Mouse (Mus musculus): Measurements from ENCODE around the gene Plin2. TPM values are rescaled to one million over a fixed set of nuclear protein-coding genes. Genes with fewer than 3 reads are reported as not detected.

Gene Plin2
- 108 TPM for polyA plus RNA-seq (2014; fragmentation: Illumina TruSeq; extraction: RNeasy Lipid Tissue Mini Kit (QIAGEN cat#74804); ENCODE audit: low read depth, low replicate concordance)

GRCm38 (mm10) chr4:86669780-86670201 is at the start of gene Plin2:
Plin2 (minus strand) TSS chr4:86670060.

GRCm38 (mm10) chr4:86611524-86612288 is 58.2 kb downstream of the Plin2 start, which contains the start of gene Haus6:
Haus6 (minus strand) TSS chr4:86612055.

Other genes with a start within 250 kb of the Plin2 start
- 2.0 TPM for gene Saxo1, start 111.7 kb downstream of the Plin2 start, polyA plus RNA-seq (2014; fragmentation: Illumina TruSeq; extraction: RNeasy Lipid Tissue Mini Kit (QIAGEN cat#74804); ENCODE audit: low read depth, low replicate concordance)
- gene Rraga, start 94.4 kb downstream of the Plin2 start, polyA plus RNA-seq (2014; fragmentation: Illumina TruSeq; extraction: RNeasy Lipid Tissue Mini Kit (QIAGEN cat#74804); ENCODE audit: low read depth, low replicate concordance): 61.6 TPM
- 3.4 TPM for gene Haus6, start 58.0 kb downstream of the Plin2 start, polyA plus RNA-seq (2014; fragmentation: Illumina TruSeq; extraction: RNeasy Lipid Tissue Mini Kit (QIAGEN cat#74804); ENCODE audit: low read depth, low replicate concordance)
- gene Dennd4c, start 78.5 kb upstream of the Plin2 start, polyA plus RNA-seq (2014; fragmentation: Illumina TruSeq; extraction: RNeasy Lipid Tissue Mini Kit (QIAGEN cat#74804); ENCODE audit: low read depth, low replicate concordance): 12.3 TPM
- gene Rps6, start 187.4 kb upstream of the Plin2 start, polyA plus RNA-seq (2014; fragmentation: Illumina TruSeq; extraction: RNeasy Lipid Tissue Mini Kit (QIAGEN cat#74804); ENCODE audit: low read depth, low replicate concordance): 1,236 TPM
- gene Acer2, start 204.3 kb upstream of the Plin2 start, polyA plus RNA-seq (2014; fragmentation: Illumina TruSeq; extraction: RNeasy Lipid Tissue Mini Kit (QIAGEN cat#74804); ENCODE audit: low read depth, low replicate concordance): 13.2 TPM

All from adipose tissue, adult 10 weeks (tissue).